Mouse (Mus musculus): Measurements from ENCODE around the gene Acot5. TPM values are rescaled to one million over a fixed set of nuclear protein-coding genes. Genes with fewer than 3 reads are reported as not detected.

The Acot5 gene
- total and polyA plus RNA-seq, 3 experiments, result not detected

DNA sequence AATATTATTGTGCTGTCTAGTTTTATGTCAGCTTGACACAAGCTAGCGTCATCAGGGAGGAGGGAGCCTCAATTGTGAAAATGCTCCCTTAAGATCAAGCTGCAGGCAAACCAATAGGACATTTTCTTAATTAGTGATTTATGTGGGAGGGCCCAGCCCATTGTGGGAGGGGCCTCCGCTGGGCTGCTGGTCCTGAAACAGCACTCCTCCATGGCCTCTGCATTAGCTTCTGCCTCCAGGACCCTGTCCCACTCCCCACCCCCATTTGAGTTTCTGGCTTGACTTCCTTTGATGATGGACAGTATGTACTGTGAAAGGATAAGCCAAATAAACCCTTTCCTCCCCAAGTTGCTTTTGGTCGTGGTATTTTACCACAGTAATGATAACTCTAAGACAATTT, 37.9 kb downstream of the Acot5 start:
- Histone ChIP-seq H3K9ac (ENCODE audit: control insufficient read depth, low read depth, low read length, poor library complexity, severe bottlenecking) (no peak overlapping the region), H3K79me2 (ENCODE audit: control insufficient read depth, insufficient read depth, low read length, poor library complexity) (no peaks in the 10 kb centered on the region), H3K36me3 (ENCODE audit: control insufficient read depth in 1 of 2, insufficient read depth in 2 of 2, low read length in 2 of 2) (0 out of 4 replicates have a peak, but pooled peaks cover 0 to 2% of the 10 kb centered on the region in 2 experiments), H3K27ac (ENCODE audit: control insufficient read depth, low read depth, low read length) (no peak overlapping the region), H3K27me3 (ENCODE audit: control insufficient read depth in 1 of 2, insufficient read depth in 2 of 2, low read length in 2 of 2) (no peaks in the 10 kb centered on the region), H3K4me3 (ENCODE audit: control insufficient read depth in 1 of 2, insufficient read depth in 1 of 2, low read depth in 2 of 2, low read length in 2 of 2) (no peak overlapping the region), H3K9me3 (replicated peaks; ENCODE audit: insufficient read depth, low read length) (no peaks in the 10 kb centered on the region), H3K4me1 (ENCODE audit: control insufficient read depth in 1 of 2, insufficient read depth in 2 of 2, low read length in 2 of 2) (no peaks in the 10 kb centered on the region; a peak in 1 of 4 replicates)
- no peak for DNase-seq (ENCODE audit: low read depth, low spot score)
- TF ChIP-seq SIN3A (IDR thresholded peaks at IDR 0.05; ENCODE audit: low read length) (no peak), HCFC1 (IDR thresholded peaks at IDR 0.05; ENCODE audit: low read depth, low read length) (no peak), RCOR1 (IDR thresholded peaks at IDR 0.05; ENCODE audit: low read depth, low read length) (no peak), SMC3 (IDR thresholded peaks at IDR 0.05; ENCODE audit: low read depth, low read length) (no peak), CTCF (IDR thresholded peaks at IDR 0.05 in 2 of 3, conservative IDR thresholded peaks at IDR 0.05 in 1 of 3; ENCODE audit: control insufficient read depth in 1 of 3, insufficient read depth in 1 of 3, low read depth in 2 of 3, low read length in 3 of 3, poor library complexity in 1 of 3, severe bottlenecking in 1 of 3) (no peak), NELFE (IDR thresholded peaks at IDR 0.05; ENCODE audit: low read depth, low read length) (no peak), MEF2A (IDR thresholded peaks at IDR 0.05; ENCODE audit: extremely low read depth, insufficient replicate concordance, low read depth, low read length, poor library complexity, severe bottlenecking) (no peak), CHD1 (IDR thresholded peaks at IDR 0.05; ENCODE audit: low read depth, low read length) (no peak), GABPA (IDR thresholded peaks at IDR 0.05; ENCODE audit: low read depth, low read length) (no peak), TBP (IDR thresholded peaks at IDR 0.05; ENCODE audit: low read depth, low read length) (no peak), JUND (IDR thresholded peaks at IDR 0.05; ENCODE audit: low read depth, low read length) (no peak), RAD21 (IDR thresholded peaks at IDR 0.05; ENCODE audit: low read depth, low read length) (no peak), MYB (IDR thresholded peaks at IDR 0.05; ENCODE audit: low read depth, low read length) (no peak), TCF12 (IDR thresholded peaks at IDR 0.05; ENCODE audit: low read depth, low read length) (no peak)

DNA sequence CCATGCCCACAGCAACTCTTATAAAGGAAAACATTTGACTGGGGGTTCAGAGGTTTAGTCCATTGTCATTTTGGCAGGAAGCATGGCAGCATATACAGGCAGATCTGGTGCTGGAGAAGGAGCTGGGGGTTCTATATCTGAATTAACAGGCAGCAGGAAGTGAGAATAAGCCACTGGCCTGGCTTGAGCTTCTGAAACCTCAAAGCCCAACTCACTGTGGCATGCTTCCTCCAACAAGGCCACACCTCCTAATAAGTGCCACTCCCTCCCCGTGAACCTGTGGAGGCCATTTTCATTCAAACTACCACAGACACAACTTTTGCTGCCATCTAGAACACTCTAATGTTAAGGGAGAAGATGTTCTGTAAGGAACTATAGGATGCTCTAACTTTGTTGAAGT, 38.6 kb downstream of the Acot5 start:
- no peaks in the 10 kb centered on the region for H3K79me2 ChIP-seq (ENCODE audit: control insufficient read depth, insufficient read depth, low read length, poor library complexity)
- no peak overlapping the region for H3K4me3 ChIP-seq (ENCODE audit: control insufficient read depth in 1 of 2, insufficient read depth in 1 of 2, low read depth in 2 of 2, low read length in 2 of 2)
- H3K27ac ChIP-seq (ENCODE audit: control insufficient read depth, low read depth, low read length), result no peak overlapping the region
- H3K36me3 ChIP-seq (ENCODE audit: control insufficient read depth in 1 of 2, insufficient read depth in 2 of 2, low read length in 2 of 2), result 0 out of 4 replicates have a peak, but pooled peaks cover 0 to 2% of the 10 kb centered on the region in 2 experiments
- TF ChIP-seq ZNF384 (IDR thresholded peaks at IDR 0.05; ENCODE audit: low read depth, low read length), result no peak
- TF ChIP-seq NELFE (IDR thresholded peaks at IDR 0.05; ENCODE audit: low read depth, low read length), result no peak
- no peak for TF ChIP-seq JUND (IDR thresholded peaks at IDR 0.05; ENCODE audit: low read depth, low read length)
- no peak for TF ChIP-seq TAL1 (IDR thresholded peaks at IDR 0.05; ENCODE audit: low read length)
- TF ChIP-seq MYC (IDR thresholded peaks at IDR 0.05; ENCODE audit: low read depth, low read length), result no peak
- TF ChIP-seq E2F4 (IDR thresholded peaks at IDR 0.05; ENCODE audit: borderline replicate concordance, low read depth, low read length), result no peak
- TF ChIP-seq POLR2AphosphoS2 (IDR thresholded peaks at IDR 0.05; ENCODE audit: low read length), result no peak
- no peak for TF ChIP-seq RAD21 (IDR thresholded peaks at IDR 0.05; ENCODE audit: low read depth, low read length)
- TF ChIP-seq EP300 (IDR thresholded peaks at IDR 0.05; ENCODE audit: low read depth in 1 of 2, low read length in 2 of 2), result no peak
- TF ChIP-seq POLR2A (IDR thresholded peaks at IDR 0.05; ENCODE audit: control insufficient read depth in 1 of 2, insufficient read depth in 1 of 2, low read depth in 1 of 2, low read length in 2 of 2, poor library complexity in 1 of 2), result no peak
- no peak for TF ChIP-seq SMC3 (IDR thresholded peaks at IDR 0.05; ENCODE audit: low read depth, low read length)
- TF ChIP-seq CHD2 (IDR thresholded peaks at IDR 0.05; ENCODE audit: low read length), result no peak
- no peak for TF ChIP-seq NRF1 (IDR thresholded peaks at IDR 0.05; ENCODE audit: insufficient read depth, low read depth, low read length, poor library complexity, severe bottlenecking)
- no peak for TF ChIP-seq MYB (IDR thresholded peaks at IDR 0.05; ENCODE audit: low read depth, low read length)
- no peak for TF ChIP-seq USF2 (IDR thresholded peaks at IDR 0.05; ENCODE audit: borderline replicate concordance in 1 of 2, insufficient read depth in 1 of 2, low read depth in 1 of 2, low read length in 2 of 2)
- no peak for TF ChIP-seq ZMIZ1 (IDR thresholded peaks at IDR 0.05; ENCODE audit: low read depth, low read length)
- no peak for TF ChIP-seq MEF2A (IDR thresholded peaks at IDR 0.05; ENCODE audit: extremely low read depth, insufficient replicate concordance, low read depth, low read length, poor library complexity, severe bottlenecking)
- no peak for TF ChIP-seq CTCF (IDR thresholded peaks at IDR 0.05 in 2 of 3, conservative IDR thresholded peaks at IDR 0.05 in 1 of 3; ENCODE audit: control insufficient read depth in 1 of 3, insufficient read depth in 1 of 3, low read depth in 2 of 3, low read length in 3 of 3, poor library complexity in 1 of 3, severe bottlenecking in 1 of 3)
- TF ChIP-seq BHLHE40 (IDR thresholded peaks at IDR 0.05; ENCODE audit: borderline replicate concordance, low read depth, low read length), result no peak
- TF ChIP-seq HCFC1 (IDR thresholded peaks at IDR 0.05; ENCODE audit: low read depth, low read length), result no peak
- H3K4me1 ChIP-seq (ENCODE audit: control insufficient read depth in 1 of 2, insufficient read depth in 2 of 2, low read length in 2 of 2), result no peaks in the 10 kb centered on the region; a peak in 1 of 4 replicates
- H3K9ac ChIP-seq (ENCODE audit: control insufficient read depth, low read depth, low read length, poor library complexity, severe bottlenecking), result no peak overlapping the region
- peak; percentile 67 for DNase-seq (ENCODE audit: low read depth, low spot score)
- no peaks in the 10 kb centered on the region for H3K27me3 ChIP-seq (ENCODE audit: control insufficient read depth in 1 of 2, insufficient read depth in 2 of 2, low read length in 2 of 2)
- H3K9me3 ChIP-seq (replicated peaks; ENCODE audit: insufficient read depth, low read length), result no peaks in the 10 kb centered on the region
